Comparison of ENCODE assay signal across 9 mouse cellular contexts in genomic region chr16:59403684-59404083, GRCm38 (mm10). TPM values are rescaled to one million over a fixed set of nuclear protein-coding genes. Genes with fewer than 3 reads are reported as not detected.
DNase-seq lines count a peak whose midpoint lies in the region; ATAC-seq and TF ChIP-seq lines count a peak whose summit lies in the region.
"Had no signal": no experiment of that assay in that cellular context is flagged by ENCODE, and none has a peak within 500 bp of the region (broad histone marks: within the 10 kb centered on the region; RNA-seq: fewer than 3 reads in every experiment).

No protein-coding gene starts in this region.

- H3K4me1 ChIP-seq in E14TG2a.4 (replicated peaks; ENCODE audit: low read depth, low read length) = no peaks in the 10 kb centered on the region
- H3K4me1 ChIP-seq: liver, embryonic 13.5 days had no signal

- H3K36me3 ChIP-seq in E14TG2a.4 (ENCODE audit: insufficient read depth, low read length) = no peaks in the 10 kb centered on the region
- H3K36me3 ChIP-seq: liver, embryonic 13.5 days had no signal

- DNase-seq in layer of hippocampus, postnatal 10 days (ENCODE audit: low spot score in 2 of 2) = peak; percentile 23 to 39
- DNase-seq in layer of hippocampus, adult 9-11 months = no peak
- DNase-seq in hindlimb bud, embryonic 11.5 days (ENCODE audit: extremely low spot score, low read depth, low spot score) = peak; percentile 33
- no peak for DNase-seq in spleen, postnatal 36 days (ENCODE audit: low spot score in 2 of 2)
- DNase-seq in gastrocnemius, adult 18-20 months (ENCODE audit: low spot score) = no peak
- DNase-seq: liver, embryonic 13.5 days had no signal

- H3K27me3 ChIP-seq in E14TG2a.4 (ENCODE audit: insufficient read depth, low read length) = no peaks in the 10 kb centered on the region
- H3K27me3 ChIP-seq: liver, embryonic 13.5 days had no signal

- H3K4me3 ChIP-seq in E14TG2a.4 (replicated peaks; ENCODE audit: low read length) = no peak overlapping the region
- H3K4me3 ChIP-seq: liver, embryonic 13.5 days had no signal

- peak; percentile 96 for ATAC-seq in common myeloid progenitor, adult 5-6 weeks (replicated peaks; ENCODE audit: low read depth, poor library complexity, severe bottlenecking)
- ATAC-seq in megakaryocyte-erythroid progenitor cell, adult 5-6 weeks (replicated peaks; ENCODE audit: low FRiP score, low TSS enrichment, poor library complexity, severe bottlenecking) = peak; percentile 85

- H3K9me3 ChIP-seq in E14TG2a.4 (ENCODE audit: low read length) = no peaks in the 10 kb centered on the region
- H3K9me3 ChIP-seq: liver, embryonic 13.5 days had no signal

- peak; percentile 49 for TF ChIP-seq CTCF in E14TG2a.4 (conservative IDR thresholded peaks at IDR 0.05; ENCODE audit: low read length)

RNA-seq across cellular contexts. Expression of gene Gabrr3, which starts 3.4 kb away (rescaled TPM):
- total RNA-seq in layer of hippocampus, postnatal 10 days (2021) = under 1 TPM in 1 of 2 experiments, not detected in 1; 0.07 TPM
- total RNA-seq in common myeloid progenitor, adult 5-6 weeks (2017) = not detected in 2 replicates
- not detected in 2 replicates for total RNA-seq in megakaryocyte-erythroid progenitor cell, adult 5-6 weeks (2014; fragmentation: Nextera tagmentation)
- total RNA-seq in megakaryocyte-erythroid progenitor cell, adult 5-6 weeks (2017) = not detected in 2 replicates
- total RNA-seq in gastrocnemius, adult 18-20 months (2021) = not detected

RNA-seq across cellular contexts. Expression of gene Olfr209, which starts 39.9 kb away (rescaled TPM):
- total RNA-seq in layer of hippocampus, postnatal 10 days (2021) = not detected
- not detected in 2 replicates for total RNA-seq in common myeloid progenitor, adult 5-6 weeks (2017)
- total RNA-seq in megakaryocyte-erythroid progenitor cell, adult 5-6 weeks (2014; fragmentation: Nextera tagmentation) = not detected in 2 replicates
- total RNA-seq in megakaryocyte-erythroid progenitor cell, adult 5-6 weeks (2017) = not detected in 2 replicates
- not detected for total RNA-seq in gastrocnemius, adult 18-20 months (2021)

RNA-seq across cellular contexts. Expression of gene Olfr206, which starts 54.6 kb away (rescaled TPM):
- not detected for total RNA-seq in layer of hippocampus, postnatal 10 days (2021)
- not detected in 2 replicates for total RNA-seq in common myeloid progenitor, adult 5-6 weeks (2017)
- not detected in 2 replicates for total RNA-seq in megakaryocyte-erythroid progenitor cell, adult 5-6 weeks (2014; fragmentation: Nextera tagmentation)
- total RNA-seq in megakaryocyte-erythroid progenitor cell, adult 5-6 weeks (2017) = not detected in 2 replicates
- not detected for total RNA-seq in gastrocnemius, adult 18-20 months (2021)

Comparison
In these comparisons a context has a peak if more than half of its experiments do, and no peak if none do; other contexts are left out.
1. DNase-seq: peak in layer of hippocampus, postnatal 10 days (2 of 2) and hindlimb bud, embryonic 11.5 days (single experiment); none in layer of hippocampus, adult 9-11 months (single experiment), spleen, postnatal 36 days (0 of 2) and gastrocnemius, adult 18-20 months (single experiment).